Mouse (Mus musculus): Measurements from ENCODE around the gene Nt5e. TPM values are rescaled to one million over a fixed set of nuclear protein-coding genes. Genes with fewer than 3 reads are reported as not detected.

The Nt5e gene
- polyA plus RNA-seq, 1 experiment from 2014 or later = 0.48 TPM

- no peak for ATAC-seq
- Histone ChIP-seq H3K4me2 (ENCODE audit: low read length) (no peak overlapping the region), H3K4me1 (ENCODE audit: control insufficient read depth, insufficient read depth, low read length) (no peaks in the 10 kb centered on the region), H3K27me3 (replicated peaks; ENCODE audit: control insufficient read depth, insufficient read depth, low read length) (no peaks in the 10 kb centered on the region), H3K36me3 (ENCODE audit: control insufficient read depth, insufficient read depth, low read length) (no peaks in the 10 kb centered on the region), H3K9ac (ENCODE audit: low read length) (no peak overlapping the region), H3K4me3 (ENCODE audit: low read depth, low read length) (no peak overlapping the region), H3K27ac (ENCODE audit: low read depth, low read length) (no peak overlapping the region), H3K9me3 (replicated peaks; ENCODE audit: control insufficient read depth, low read length) (no peaks in the 10 kb centered on the region)
- DNase-seq (ENCODE audit: low spot score) = peak; percentile 8
- WGBS = 54% methylated on average over 6 of the region's 6 CpGs
Observed at GRCm38 (mm10) chr9:88352741-88353140, 25.7 kb downstream of the Nt5e start.

GRCm38 (mm10) chr9:88353459-88353858, 26.5 kb downstream of the Nt5e start:
- WGBS = 90% methylated on average over 7 of the region's 7 CpGs
- ATAC-seq = no peak
- no peak for DNase-seq (ENCODE audit: low spot score)
- H3K9me3 ChIP-seq (replicated peaks; ENCODE audit: control insufficient read depth, low read length) = no peaks in the 10 kb centered on the region
- no peak overlapping the region for H3K27ac ChIP-seq (ENCODE audit: low read depth, low read length)
- no peaks in the 10 kb centered on the region for H3K36me3 ChIP-seq (ENCODE audit: control insufficient read depth, insufficient read depth, low read length)
- H3K4me3 ChIP-seq (ENCODE audit: low read depth, low read length) = no peak overlapping the region
- no peak overlapping the region for H3K9ac ChIP-seq (ENCODE audit: low read length)
- H3K4me1 ChIP-seq (ENCODE audit: control insufficient read depth, insufficient read depth, low read length) = no peaks in the 10 kb centered on the region
- no peak overlapping the region for H3K4me2 ChIP-seq (ENCODE audit: low read length)
- H3K27me3 ChIP-seq (replicated peaks; ENCODE audit: control insufficient read depth, insufficient read depth, low read length) = no peaks in the 10 kb centered on the region

- H3K9me3 ChIP-seq (replicated peaks; ENCODE audit: control insufficient read depth, low read length) = no peaks in the 10 kb centered on the region
- H3K27ac ChIP-seq (ENCODE audit: low read depth, low read length) = no peak overlapping the region
- H3K36me3 ChIP-seq (ENCODE audit: control insufficient read depth, insufficient read depth, low read length) = no peaks in the 10 kb centered on the region
- no peak overlapping the region for H3K4me3 ChIP-seq (ENCODE audit: low read depth, low read length)
- 75% methylated on average over 3 of the region's 3 CpGs for WGBS
- no peak overlapping the region for H3K9ac ChIP-seq (ENCODE audit: low read length)
- H3K4me1 ChIP-seq (ENCODE audit: control insufficient read depth, insufficient read depth, low read length) = peaks cover 3% of the 10 kb centered on the region; the same call in 1 of the 2 replicates
- ATAC-seq = no peak
- no peaks in the 10 kb centered on the region for H3K27me3 ChIP-seq (replicated peaks; ENCODE audit: control insufficient read depth, insufficient read depth, low read length)
- H3K4me2 ChIP-seq (ENCODE audit: low read length) = no peak overlapping the region
- no peak for DNase-seq (ENCODE audit: low spot score)
Observed at GRCm38 (mm10) chr9:88357173-88357572, 30.2 kb downstream of the Nt5e start.

GRCm38 (mm10) chr9:88359140-88359539, 32.1 kb downstream of the Nt5e start:
- ATAC-seq = no peak
- DNase-seq (ENCODE audit: low spot score) = no peak
- Histone ChIP-seq H3K4me2 (ENCODE audit: low read length) (no peak overlapping the region), H3K9ac (ENCODE audit: low read length) (no peak overlapping the region), H3K27ac (ENCODE audit: low read depth, low read length) (no peak overlapping the region), H3K27me3 (replicated peaks; ENCODE audit: control insufficient read depth, insufficient read depth, low read length) (no peaks in the 10 kb centered on the region), H3K36me3 (ENCODE audit: control insufficient read depth, insufficient read depth, low read length) (no peaks in the 10 kb centered on the region), H3K4me1 (ENCODE audit: control insufficient read depth, insufficient read depth, low read length) (peaks cover 4% of the 10 kb centered on the region), H3K9me3 (replicated peaks; ENCODE audit: control insufficient read depth, low read length) (no peaks in the 10 kb centered on the region), H3K4me3 (ENCODE audit: low read depth, low read length) (no peak overlapping the region)
- 92% methylated on average over 2 of the region's 2 CpGs for WGBS

- H3K36me3 ChIP-seq (ENCODE audit: control insufficient read depth, insufficient read depth, low read length) = no peaks in the 10 kb centered on the region
- no peak overlapping the region for H3K4me3 ChIP-seq (ENCODE audit: low read depth, low read length)
- H3K27ac ChIP-seq (ENCODE audit: low read depth, low read length) = no peak overlapping the region; the same call in 1 of the 2 replicates
- ATAC-seq = no peak
- no peak overlapping the region for H3K9ac ChIP-seq (ENCODE audit: low read length)
- peak; percentile 24 for DNase-seq (ENCODE audit: low spot score)
- no peak overlapping the region for H3K4me2 ChIP-seq (ENCODE audit: low read length)
- no peaks in the 10 kb centered on the region for H3K9me3 ChIP-seq (replicated peaks; ENCODE audit: control insufficient read depth, low read length)
- peaks cover 4% of the 10 kb centered on the region for H3K4me1 ChIP-seq (ENCODE audit: control insufficient read depth, insufficient read depth, low read length)
- 72% methylated on average over 14 of the region's 14 CpGs for WGBS
- H3K27me3 ChIP-seq (replicated peaks; ENCODE audit: control insufficient read depth, insufficient read depth, low read length) = no peaks in the 10 kb centered on the region
Observed at GRCm38 (mm10) chr9:88361211-88361909, 34.4 kb downstream of the Nt5e start.

GRCm38 (mm10) chr9:88362055-88362850, 35.3 kb downstream of the Nt5e start:
- H3K36me3 ChIP-seq (ENCODE audit: control insufficient read depth, insufficient read depth, low read length) = no peaks in the 10 kb centered on the region
- H3K9me3 ChIP-seq (replicated peaks; ENCODE audit: control insufficient read depth, low read length) = no peaks in the 10 kb centered on the region
- H3K4me2 ChIP-seq (ENCODE audit: low read length) = no peak overlapping the region
- H3K9ac ChIP-seq (ENCODE audit: low read length) = no peak overlapping the region
- ATAC-seq = peak; percentile 52
- no peaks in the 10 kb centered on the region for H3K27me3 ChIP-seq (replicated peaks; ENCODE audit: control insufficient read depth, insufficient read depth, low read length)
- peak; percentile 50 for DNase-seq (ENCODE audit: low spot score)
- H3K4me3 ChIP-seq (ENCODE audit: low read depth, low read length) = no peak overlapping the region
- peaks cover 4% of the 10 kb centered on the region for H3K4me1 ChIP-seq (ENCODE audit: control insufficient read depth, insufficient read depth, low read length)
- 11% methylated on average over 5 of the region's 5 CpGs for WGBS
- no peak overlapping the region for H3K27ac ChIP-seq (ENCODE audit: low read depth, low read length)

- no peak overlapping the region for H3K27ac ChIP-seq (ENCODE audit: low read depth, low read length)
- H3K9ac ChIP-seq (ENCODE audit: low read length) = no peak overlapping the region
- H3K27me3 ChIP-seq (replicated peaks; ENCODE audit: control insufficient read depth, insufficient read depth, low read length) = no peaks in the 10 kb centered on the region
- H3K36me3 ChIP-seq (ENCODE audit: control insufficient read depth, insufficient read depth, low read length) = no peaks in the 10 kb centered on the region
- DNase-seq (ENCODE audit: low spot score) (no peak), ATAC-seq (no peak)
- WGBS = 91% methylated on average over 3 of the region's 3 CpGs
- H3K4me3 ChIP-seq (ENCODE audit: low read depth, low read length) = no peak overlapping the region
- peaks cover 4% of the 10 kb centered on the region for H3K4me1 ChIP-seq (ENCODE audit: control insufficient read depth, insufficient read depth, low read length)
- H3K4me2 ChIP-seq (ENCODE audit: low read length) = no peak overlapping the region
- H3K9me3 ChIP-seq (replicated peaks; ENCODE audit: control insufficient read depth, low read length) = no peaks in the 10 kb centered on the region
Observed at GRCm38 (mm10) chr9:88363102-88363501, 36.1 kb downstream of the Nt5e start.

GRCm38 (mm10) chr9:88366308-88366707, 39.3 kb downstream of the Nt5e start:
- H3K4me1 ChIP-seq (ENCODE audit: control insufficient read depth, insufficient read depth, low read length) = peaks cover 4% of the 10 kb centered on the region
- no peaks in the 10 kb centered on the region for H3K27me3 ChIP-seq (replicated peaks; ENCODE audit: control insufficient read depth, insufficient read depth, low read length)
- no peak for ATAC-seq
- H3K4me2 ChIP-seq (ENCODE audit: low read length) = no peak overlapping the region
- H3K4me3 ChIP-seq (ENCODE audit: low read depth, low read length) = no peak overlapping the region
- no peaks in the 10 kb centered on the region for H3K36me3 ChIP-seq (ENCODE audit: control insufficient read depth, insufficient read depth, low read length)
- no peaks in the 10 kb centered on the region for H3K9me3 ChIP-seq (replicated peaks; ENCODE audit: control insufficient read depth, low read length)
- WGBS = 82% methylated on average over 4 of the region's 4 CpGs
- H3K27ac ChIP-seq (ENCODE audit: low read depth, low read length) = no peak overlapping the region
- DNase-seq (ENCODE audit: low spot score) = no peak
- H3K9ac ChIP-seq (ENCODE audit: low read length) = no peak overlapping the region

GRCm38 (mm10) chr9:88366819-88367218, 39.8 kb downstream of the Nt5e start:
- 90% methylated on average over 4 of the region's 4 CpGs for WGBS
- H3K36me3 ChIP-seq (ENCODE audit: control insufficient read depth, insufficient read depth, low read length) = no peaks in the 10 kb centered on the region
- H3K4me3 ChIP-seq (ENCODE audit: low read depth, low read length) = no peak overlapping the region
- H3K4me2 ChIP-seq (ENCODE audit: low read length) = no peak overlapping the region
- ATAC-seq (no peak), DNase-seq (ENCODE audit: low spot score) (no peak)
- H3K9ac ChIP-seq (ENCODE audit: low read length) = no peak overlapping the region
- H3K4me1 ChIP-seq (ENCODE audit: control insufficient read depth, insufficient read depth, low read length) = peaks cover 4% of the 10 kb centered on the region
- H3K27ac ChIP-seq (ENCODE audit: low read depth, low read length) = no peak overlapping the region
- H3K9me3 ChIP-seq (replicated peaks; ENCODE audit: control insufficient read depth, low read length) = no peaks in the 10 kb centered on the region
- H3K27me3 ChIP-seq (replicated peaks; ENCODE audit: control insufficient read depth, insufficient read depth, low read length) = no peaks in the 10 kb centered on the region
